Mouse (Mus musculus): ENCODE measurements around the gene Spef1.
A peak's percentile ranks its signal among the peaks of the same experiment; 100 is the strongest.

DNA sequence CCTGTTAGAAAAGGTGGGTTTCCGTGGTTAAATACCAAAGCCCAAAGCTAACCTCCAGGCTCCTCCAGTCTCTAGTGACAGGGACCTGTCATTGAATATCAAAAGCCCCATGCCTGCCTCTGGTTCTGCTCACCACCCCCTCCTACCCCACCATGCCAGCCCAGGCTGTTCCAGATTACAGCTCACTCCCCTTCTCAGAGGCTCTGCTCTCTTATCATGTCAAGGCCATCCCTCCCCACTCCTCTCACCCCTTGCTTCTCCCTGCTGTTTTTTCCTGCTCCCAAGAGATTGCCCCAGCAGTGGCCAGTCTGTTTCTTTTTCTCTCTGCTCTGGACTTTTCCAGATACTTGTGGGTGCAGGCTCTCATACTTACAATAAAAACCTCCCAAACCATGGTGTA, 36.5 kb upstream of the Spef1 start:
- TF ChIP-seq CTCF (IDR thresholded peaks at IDR 0.05; ENCODE audit: low read depth) (no peak), EP300 (IDR thresholded peaks at IDR 0.05; ENCODE audit: low read depth) (peak; percentile 97)

Measured in liver, postnatal 0 days (tissue).